Mouse (Mus musculus) kidney, adult 2 months (tissue): Measurements from ENCODE around the gene Tomm6.

ENCODE experiments used
- CTCF ChIP-seq: fragments of 200-500 bp; conservative IDR thresholded peaks from 2 replicates; pipeline ENCODE4 v1.5.1; 2011; ENCODE audit warnings: low read depth, mild to moderate bottlenecking, control low read depth, low read length, moderate library complexity, mixed read lengths; ENCODE audit not compliant: insufficient read depth, insufficient read length
- POLR2A ChIP-seq: fragments of 200-500 bp; IDR thresholded peaks from one replicate; pipeline ENCODE4 v1.6.1; 2011; ENCODE audit warnings: low read depth, low read length, control low read depth

- TF ChIP-seq CTCF (no peak), POLR2A (no peak)
Observed at GRCm38 (mm10) chr17:47708972-47709371, 20.8 kb upstream of the Tomm6 start.
